Mouse (Mus musculus) megakaryocyte, embryonic 14.5 days (primary cell): Measurements from ENCODE around the gene Acads. TPM values are rescaled to one million over a fixed set of nuclear protein-coding genes. Genes with fewer than 3 reads are reported as not detected.
"Not testable (repeated sequence)": the region's sequence is repeated elsewhere in the genome, so short reads cannot be mapped to it uniquely, and the experiment has no call there.

ENCODE experiments used
- H3K27me3 ChIP-seq: replicated peaks from 2 replicates; pipeline ENCODE3; 2012; ENCODE audit warnings: inconsistent platforms
- H3K36me3 ChIP-seq: replicated peaks from 2 replicates; pipeline ENCODE3; 2012; ENCODE audit warnings: low read length, inconsistent platforms, mixed read lengths
- H3K4me1 ChIP-seq: 2 replicates; pipeline ENCODE4 v1.6.1; 2012; ENCODE audit warnings: inconsistent platforms
- H3K4me3 ChIP-seq: replicated peaks from 2 replicates; pipeline ENCODE3; 2012; ENCODE audit warnings: moderate library complexity, mild to moderate bottlenecking, inconsistent platforms
- H3K9me3 ChIP-seq: 2 replicates; pipeline ENCODE4 v1.6.1; 2012; ENCODE audit warnings: inconsistent platforms
- FLI1 ChIP-seq: IDR thresholded peaks from 2 replicates; pipeline ENCODE4 v1.6.1; 2012; ENCODE audit warnings: low read length, inconsistent platforms, mixed read lengths
- GATA1 ChIP-seq: IDR thresholded peaks from 3 replicates; pipeline ENCODE4 v1.6.1; 2012; ENCODE audit warnings: mixed read lengths, low read length, inconsistent platforms, borderline replicate concordance
- polyA plus RNA-seq: library from polyadenylated mRNA; stranded (reverse); fragments of >175 nt; gene quantifications from 2 replicates; pipeline ENCODE4 v1.2.3, GENCODE M21; 2012; ENCODE audit warnings: low replicate concordance; ENCODE audit not compliant: insufficient read depth

Gene Acads
- polyA plus RNA-seq, 1 experiment, result 43.5 TPM

GRCm38 (mm10) chr5:115149675-115150459 lies 30.7 kb upstream of the Acads start:
- Histone ChIP-seq H3K4me3 (peak overlapping the region; percentile 3), H3K27me3 (no peaks in the 10 kb centered on the region), H3K36me3 (peaks cover 93% of the 10 kb centered on the region), H3K9me3 (peaks cover 12% of the 10 kb centered on the region), H3K4me1 (peaks cover 61% of the 10 kb centered on the region)
- no peak for TF ChIP-seq GATA1
- no peak for TF ChIP-seq FLI1

- not testable (repeated sequence) for H3K4me3 ChIP-seq, H3K27me3 ChIP-seq
- H3K4me1 ChIP-seq, result peaks cover 51% of the 10 kb centered on the region
- H3K36me3 ChIP-seq, result peaks cover 96% of the 10 kb centered on the region
- H3K9me3 ChIP-seq, result peaks cover 12% of the 10 kb centered on the region
These were observed 29.7 kb upstream of the Acads start for GRCm38 (mm10) chr5:115148872-115149271.

- TF ChIP-seq GATA1, result no peak
- TF ChIP-seq FLI1, result no peak
- no peaks in the 10 kb centered on the region for H3K27me3 ChIP-seq
- H3K36me3 ChIP-seq, result peaks cover 97% of the 10 kb centered on the region
- H3K9me3 ChIP-seq, result peaks cover 12% of the 10 kb centered on the region
- peaks cover 50% of the 10 kb centered on the region for H3K4me1 ChIP-seq
- no peak overlapping the region for H3K4me3 ChIP-seq
These were observed 29.2 kb upstream of the Acads start for GRCm38 (mm10) chr5:115148378-115148777.

- H3K4me1 ChIP-seq, result peaks cover 45% of the 10 kb centered on the region
- peaks cover 97% of the 10 kb centered on the region for H3K36me3 ChIP-seq
- H3K27me3 ChIP-seq, result no peaks in the 10 kb centered on the region
- TF ChIP-seq GATA1, result no peak
- TF ChIP-seq FLI1, result no peak
- no peak overlapping the region for H3K4me3 ChIP-seq
- H3K9me3 ChIP-seq, result peaks cover 12% of the 10 kb centered on the region
These were observed 28.2 kb upstream of the Acads start for GRCm38 (mm10) chr5:115147388-115147787.

GRCm38 (mm10) chr5:115146747-115147130 lies 27.6 kb upstream of the Acads start:
- TF ChIP-seq FLI1 (no peak), GATA1 (no peak)
- H3K27me3 ChIP-seq, result no peaks in the 10 kb centered on the region
- H3K4me1 ChIP-seq, result peaks cover 41% of the 10 kb centered on the region
- peaks cover 97% of the 10 kb centered on the region for H3K36me3 ChIP-seq
- peaks cover 12% of the 10 kb centered on the region for H3K9me3 ChIP-seq
- H3K4me3 ChIP-seq, result no peak overlapping the region

GRCm38 (mm10) chr5:115145976-115146746 lies 27.0 kb upstream of the Acads start:
- H3K36me3 ChIP-seq, result peaks cover 95% of the 10 kb centered on the region
- H3K4me1 ChIP-seq, result peaks cover 36% of the 10 kb centered on the region
- no peaks in the 10 kb centered on the region for H3K27me3 ChIP-seq
- TF ChIP-seq GATA1, result no peak
- no peak for TF ChIP-seq FLI1
- H3K4me3 ChIP-seq, result no peak overlapping the region
- peaks cover 12% of the 10 kb centered on the region for H3K9me3 ChIP-seq

- TF ChIP-seq GATA1, result no peak
- no peak for TF ChIP-seq FLI1
- Histone ChIP-seq H3K36me3 (peaks cover 88% of the 10 kb centered on the region), H3K9me3 (peaks cover 11% of the 10 kb centered on the region), H3K4me3 (no peak overlapping the region), H3K27me3 (no peaks in the 10 kb centered on the region), H3K4me1 (peaks cover 28% of the 10 kb centered on the region)
These were observed 26.3 kb upstream of the Acads start for GRCm38 (mm10) chr5:115145253-115145968.

- Histone ChIP-seq H3K4me3 (no peak overlapping the region), H3K4me1 (peaks cover 22% of the 10 kb centered on the region), H3K36me3 (peaks cover 78% of the 10 kb centered on the region), H3K9me3 (peaks cover 3% of the 10 kb centered on the region; the same call in 1 of the 2 replicates), H3K27me3 (no peaks in the 10 kb centered on the region)
- TF ChIP-seq GATA1 (no peak), FLI1 (no peak)
These were observed 25.3 kb upstream of the Acads start for GRCm38 (mm10) chr5:115144471-115144870.

- Histone ChIP-seq H3K27me3 (no peaks in the 10 kb centered on the region), H3K36me3 (peaks cover 70% of the 10 kb centered on the region), H3K4me3 (no peak overlapping the region), H3K9me3 (no peaks in the 10 kb centered on the region), H3K4me1 (peaks cover 22% of the 10 kb centered on the region)
- TF ChIP-seq GATA1 (no peak), FLI1 (no peak)
These were observed 24.4 kb upstream of the Acads start for GRCm38 (mm10) chr5:115143552-115143951.

GRCm38 (mm10) chr5:115142166-115142697 lies 23.1 kb upstream of the Acads start:
- peak overlapping the region; percentile 23 for H3K4me3 ChIP-seq
- no peaks in the 10 kb centered on the region for H3K9me3 ChIP-seq
- TF ChIP-seq GATA1, result no peak
- no peak for TF ChIP-seq FLI1
- peaks cover 24% of the 10 kb centered on the region for H3K4me1 ChIP-seq
- peaks cover 7% of the 10 kb centered on the region for H3K27me3 ChIP-seq
- H3K36me3 ChIP-seq, result peaks cover 57% of the 10 kb centered on the region
